Comparison of ENCODE assay signal across 8 mouse cellular contexts in genomic region chr2:109890597-109890996, GRCm38 (mm10). TPM values are rescaled to one million over a fixed set of nuclear protein-coding genes. Genes with fewer than 3 reads are reported as not detected.
DNase-seq lines count a peak whose midpoint lies in the region; ATAC-seq lines count a peak whose summit lies in the region.

Lin7c (plus strand) TSS chr2:109890853.

- peak within 1 kb of the TSS; percentile 98 for H3K9ac ChIP-seq in heart, embryonic 14.5 days (ENCODE audit: low read length)
- H3K9ac ChIP-seq in liver, embryonic 12.5 days, result peak within 1 kb of the TSS; percentile 96

- no peaks in the 10 kb centered on the region for H3K9me3 ChIP-seq in heart, embryonic 14.5 days (ENCODE audit: control insufficient read depth, low read length)
- H3K9me3 ChIP-seq in liver, embryonic 12.5 days (replicated peaks), result no peaks in the 10 kb centered on the region

- peak within 1 kb of the TSS; percentile 90 for H3K4me2 ChIP-seq in heart, embryonic 14.5 days (ENCODE audit: low read length)
- H3K4me2 ChIP-seq in liver, embryonic 12.5 days, result peak within 1 kb of the TSS; percentile 85

- peak within 1 kb of the TSS; percentile 86 to 97 for H3K4me3 ChIP-seq in heart, embryonic 14.5 days (ENCODE audit: control insufficient read depth in 1 of 2, insufficient read depth in 1 of 2, low read depth in 1 of 2, low read length in 2 of 2)
- peak within 1 kb of the TSS; percentile 98 for H3K4me3 ChIP-seq in liver, embryonic 12.5 days

- DNase-seq in CD8-positive naive resting alpha-beta T cell, adult 2 months (ENCODE audit: low read depth in 2 of 2, low spot score in 2 of 2), result peak; percentile 80 to 82
- DNase-seq in c-Kit-negative CD71-positive TER-119-positive erythroid progenitor cells, embryonic 14.5 days (ENCODE audit: low read depth, low spot score), result peak; percentile 81
- peak; percentile 85 for DNase-seq in fibroblast of lung, adult 2 months (ENCODE audit: low read depth)
- peak; percentile 97 for DNase-seq in kidney, postnatal 10 days
- DNase-seq in naive thymus-derived CD4-positive, alpha-beta T cell, adult 2 months (ENCODE audit: low read depth), result peak; percentile 88
- DNase-seq in splenic B cell, adult 2 months (ENCODE audit: low read depth, low spot score), result peak; percentile 95

- peaks cover 0 to 16% of the 10 kb centered on the region in 2 experiments; a peak in 2 of 4 replicates for H3K4me1 ChIP-seq in heart, embryonic 14.5 days (ENCODE audit: control insufficient read depth in 2 of 2, insufficient read depth in 2 of 2, low read length in 2 of 2)
- H3K4me1 ChIP-seq in liver, embryonic 12.5 days, result peaks cover 25% of the 10 kb centered on the region

- peak; percentile 99 for ATAC-seq in heart, embryonic 14.5 days (ENCODE audit: insufficient number of reproducible peaks, insufficient read depth, low FRiP score, low read depth)
- peak; percentile 100 for ATAC-seq in liver, embryonic 12.5 days

- no peaks in the 10 kb centered on the region for H3K27me3 ChIP-seq in heart, embryonic 14.5 days (ENCODE audit: control insufficient read depth, insufficient read depth, low read length)
- H3K27me3 ChIP-seq in liver, embryonic 12.5 days (replicated peaks), result peaks cover 3% of the 10 kb centered on the region; the same call in 1 of the 2 replicates
- no peaks in the 10 kb centered on the region for H3K27me3 ChIP-seq in splenic B cell, adult 2 months (ENCODE audit: control insufficient read depth, insufficient read depth, low read length, poor library complexity, severe bottlenecking)

- under 1% methylated on average over 41 of the region's 42 CpGs for WGBS in heart, embryonic 14.5 days
- under 1% methylated on average over 42 of the region's 42 CpGs for WGBS in liver, embryonic 12.5 days (ENCODE audit: insufficient replicate concordance)

- H3K27ac ChIP-seq in heart, embryonic 14.5 days (replicated peaks in 1 of 2; ENCODE audit: control insufficient read depth in 1 of 2, insufficient read depth in 1 of 2, low read depth in 2 of 2, low read length in 2 of 2), result peak within 1 kb of the TSS; percentile 72 to 94
- peak within 1 kb of the TSS; percentile 87 for H3K27ac ChIP-seq in liver, embryonic 12.5 days

- H3K36me3 ChIP-seq in heart, embryonic 14.5 days (ENCODE audit: control insufficient read depth, insufficient read depth, low read length), result peaks cover 16% of the 10 kb centered on the region
- H3K36me3 ChIP-seq in liver, embryonic 12.5 days, result peaks cover 16% of the 10 kb centered on the region
- H3K36me3 ChIP-seq in splenic B cell, adult 2 months (ENCODE audit: control insufficient read depth, insufficient read depth, low read length, poor library complexity, severe bottlenecking), result peaks cover 4% of the 10 kb centered on the region

RNA-seq across cellular contexts. Expression of gene Lin7c, which starts in this region (rescaled TPM):
- polyA plus RNA-seq in heart, embryonic 14.5 days (2014; fragmentation: Nextera tagmentation; extraction: Ambion mirVana), result 43.0 and 44.3 TPM in 2 replicates
- 29.9 and 31.6 TPM in 2 replicates for polyA plus RNA-seq in liver, embryonic 12.5 days (2016; fragmentation: Nextera tagmentation; extraction: Ambion mirVana)

Comparison
In these comparisons a context has a peak if more than half of its experiments do, and no peak if none do; other contexts are left out.
1. Peak in every context shown above with its lines: DNase-seq, ATAC-seq, H3K4me3 ChIP-seq and H3K27ac ChIP-seq.